Mouse (Mus musculus): Measurements from ENCODE around the gene Tent4a. TPM values are rescaled to one million over a fixed set of nuclear protein-coding genes. Genes with fewer than 3 reads are reported as not detected.
A peak's percentile ranks its signal among the peaks of the same experiment; 100 is the strongest.

The Tent4a gene
- polyA plus RNA-seq, 1 experiment: 6.2 TPM

DNA sequence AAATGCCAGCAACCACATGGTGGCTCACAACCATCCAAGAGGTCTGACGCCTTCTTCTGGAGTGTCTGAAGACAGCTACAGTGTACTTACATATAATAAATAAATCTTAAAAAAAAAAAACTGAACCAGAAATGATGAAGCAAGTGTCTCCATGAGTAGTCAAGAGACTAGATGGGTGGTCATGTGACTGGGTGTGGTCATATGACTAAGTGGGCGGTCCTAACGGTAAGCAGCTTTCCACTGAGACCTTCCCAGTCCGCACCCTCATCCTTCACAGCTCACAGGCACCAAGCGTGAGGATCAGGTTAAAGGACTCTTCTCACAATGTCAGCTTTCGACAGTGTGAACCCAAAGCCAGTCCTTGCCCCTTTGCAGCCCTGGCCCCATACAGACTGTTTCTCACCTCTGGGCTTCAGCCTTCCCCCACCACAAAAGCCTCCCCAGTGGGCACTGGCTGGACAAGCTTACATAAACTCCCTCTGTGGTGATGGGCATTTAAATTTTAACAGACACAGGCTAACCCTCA lies 21.6 kb upstream of the Tent4a start:
- H3K4me1 ChIP-seq (ENCODE audit: control insufficient read depth, insufficient read depth, low read length): peaks cover 8% of the 10 kb centered on the region
- no peak overlapping the region for H3K27ac ChIP-seq (ENCODE audit: control insufficient read depth, insufficient read depth, low read depth, low read length)
- no peak overlapping the region for H3K4me3 ChIP-seq (ENCODE audit: control insufficient read depth, low read depth, low read length)
- H3K27me3 ChIP-seq (ENCODE audit: control insufficient read depth, insufficient read depth, low read length): no peaks in the 10 kb centered on the region
- TF ChIP-seq POLR2A (IDR thresholded peaks at IDR 0.05; ENCODE audit: control insufficient read depth, low read depth, low read length) (no peak), CTCF (IDR thresholded peaks at IDR 0.05; ENCODE audit: control insufficient read depth, insufficient read depth, insufficient replicate concordance, low read depth, low read length) (no peak)
- no peaks in the 10 kb centered on the region for H3K36me3 ChIP-seq (ENCODE audit: control insufficient read depth, insufficient read depth, low read length)

DNA sequence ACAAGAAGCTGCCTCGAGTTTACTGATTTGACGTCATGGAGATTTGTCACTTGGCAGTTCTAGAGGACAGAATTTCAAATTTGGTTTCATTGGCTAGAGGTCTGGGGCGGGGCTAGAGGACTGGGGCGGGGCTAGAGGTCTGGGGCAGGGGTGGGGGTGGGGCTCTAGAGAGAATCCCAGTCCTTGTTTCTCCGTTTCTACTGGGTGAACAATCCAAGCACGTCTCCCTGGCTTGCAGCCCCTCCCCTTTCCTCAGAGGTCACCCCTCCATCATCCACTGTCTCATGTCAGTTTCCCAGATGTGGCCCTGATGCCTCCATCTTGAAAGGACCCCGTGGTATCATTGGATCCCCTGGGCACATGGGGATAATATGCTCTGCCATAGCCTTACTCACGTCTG lies 20.6 kb upstream of the Tent4a start:
- Histone ChIP-seq H3K27me3 (ENCODE audit: control insufficient read depth, insufficient read depth, low read length) (no peaks in the 10 kb centered on the region), H3K36me3 (ENCODE audit: control insufficient read depth, insufficient read depth, low read length) (no peaks in the 10 kb centered on the region), H3K4me1 (ENCODE audit: control insufficient read depth, insufficient read depth, low read length) (peaks cover 8% of the 10 kb centered on the region), H3K4me3 (ENCODE audit: control insufficient read depth, low read depth, low read length) (no peak overlapping the region), H3K27ac (ENCODE audit: control insufficient read depth, insufficient read depth, low read depth, low read length) (no peak overlapping the region)
- TF ChIP-seq CTCF (IDR thresholded peaks at IDR 0.05; ENCODE audit: control insufficient read depth, insufficient read depth, insufficient replicate concordance, low read depth, low read length) (no peak), POLR2A (IDR thresholded peaks at IDR 0.05; ENCODE audit: control insufficient read depth, low read depth, low read length) (no peak)

DNA sequence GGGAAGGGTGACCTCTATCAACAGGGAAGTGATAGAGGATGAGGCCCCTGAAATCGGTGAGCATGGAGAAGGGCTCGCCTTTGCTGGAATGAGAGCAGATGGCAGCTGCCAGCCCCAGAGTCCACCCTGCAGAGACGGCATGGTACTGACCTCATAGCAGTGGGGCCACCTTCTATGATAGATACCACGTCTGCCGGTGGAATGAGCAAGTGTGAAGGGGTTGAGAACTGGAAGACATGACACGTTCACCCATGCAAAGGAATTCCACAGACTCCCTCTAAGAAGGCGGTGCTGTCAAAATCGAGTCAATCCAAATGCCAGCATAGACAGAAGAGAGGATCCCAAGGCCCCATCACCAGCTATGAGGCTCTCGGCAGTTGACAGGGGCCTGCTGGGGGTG lies 19.8 kb upstream of the Tent4a start:
- H3K4me1 ChIP-seq (ENCODE audit: control insufficient read depth, insufficient read depth, low read length): peaks cover 8% of the 10 kb centered on the region
- no peaks in the 10 kb centered on the region for H3K36me3 ChIP-seq (ENCODE audit: control insufficient read depth, insufficient read depth, low read length)
- H3K4me3 ChIP-seq (ENCODE audit: control insufficient read depth, low read depth, low read length): no peak overlapping the region
- H3K27me3 ChIP-seq (ENCODE audit: control insufficient read depth, insufficient read depth, low read length): no peaks in the 10 kb centered on the region
- no peak for TF ChIP-seq POLR2A (IDR thresholded peaks at IDR 0.05; ENCODE audit: control insufficient read depth, low read depth, low read length)
- no peak for TF ChIP-seq CTCF (IDR thresholded peaks at IDR 0.05; ENCODE audit: control insufficient read depth, insufficient read depth, insufficient replicate concordance, low read depth, low read length)
- no peak overlapping the region for H3K27ac ChIP-seq (ENCODE audit: control insufficient read depth, insufficient read depth, low read depth, low read length)

DNA sequence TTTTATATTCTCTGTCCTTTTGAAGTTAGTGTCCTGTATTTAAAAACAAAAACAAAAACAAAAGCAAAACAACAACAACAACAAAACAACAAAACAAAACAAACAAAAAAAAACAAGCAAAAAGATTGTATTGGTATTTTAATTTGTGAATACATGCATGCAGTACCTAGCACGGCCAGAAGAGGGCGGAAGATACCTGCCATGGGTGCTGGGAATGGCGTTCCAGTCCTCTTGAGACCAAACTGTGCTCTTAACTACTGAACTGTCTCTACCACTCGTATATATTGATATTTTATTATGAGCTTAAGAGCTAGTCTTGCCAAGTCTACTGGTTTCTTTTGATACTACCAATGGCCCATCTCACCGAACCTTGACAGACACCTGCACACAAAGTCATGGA lies 18.6 kb upstream of the Tent4a start:
- Histone ChIP-seq H3K4me1 (ENCODE audit: control insufficient read depth, insufficient read depth, low read length) (peaks cover 8% of the 10 kb centered on the region), H3K27ac (ENCODE audit: control insufficient read depth, insufficient read depth, low read depth, low read length) (no peak overlapping the region), H3K36me3 (ENCODE audit: control insufficient read depth, insufficient read depth, low read length) (no peaks in the 10 kb centered on the region), H3K4me3 (ENCODE audit: control insufficient read depth, low read depth, low read length) (no peak overlapping the region), H3K27me3 (ENCODE audit: control insufficient read depth, insufficient read depth, low read length) (no peaks in the 10 kb centered on the region)
- TF ChIP-seq CTCF (IDR thresholded peaks at IDR 0.05; ENCODE audit: control insufficient read depth, insufficient read depth, insufficient replicate concordance, low read depth, low read length) (peak; percentile 87; the same call in 1 of the 2 replicates), POLR2A (IDR thresholded peaks at IDR 0.05; ENCODE audit: control insufficient read depth, low read depth, low read length) (no peak)

DNA sequence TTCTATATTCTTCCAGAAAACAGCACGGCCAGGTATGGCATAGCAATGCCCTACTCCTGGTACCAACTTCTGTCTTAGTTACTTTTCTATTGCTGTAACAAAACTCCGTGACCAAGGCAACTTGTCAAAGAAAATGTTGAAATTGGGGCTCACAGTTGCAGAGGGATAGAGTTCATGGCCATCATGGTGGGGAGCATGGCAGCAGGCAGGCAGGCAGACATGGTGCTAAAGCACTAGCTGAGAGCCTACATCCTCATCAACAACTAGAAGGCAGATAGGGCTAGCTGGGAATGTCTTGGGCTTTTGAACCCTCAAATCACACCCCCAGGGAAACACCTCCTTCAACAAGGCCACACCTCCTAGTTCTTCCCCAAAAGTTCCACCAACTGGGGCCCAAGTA lies 16.4 kb upstream of the Tent4a start:
- no peaks in the 10 kb centered on the region for H3K36me3 ChIP-seq (ENCODE audit: control insufficient read depth, insufficient read depth, low read length)
- TF ChIP-seq CTCF (IDR thresholded peaks at IDR 0.05; ENCODE audit: control insufficient read depth, insufficient read depth, insufficient replicate concordance, low read depth, low read length): no peak
- no peak for TF ChIP-seq POLR2A (IDR thresholded peaks at IDR 0.05; ENCODE audit: control insufficient read depth, low read depth, low read length)
- H3K27ac ChIP-seq (ENCODE audit: control insufficient read depth, insufficient read depth, low read depth, low read length): no peak overlapping the region
- no peaks in the 10 kb centered on the region for H3K27me3 ChIP-seq (ENCODE audit: control insufficient read depth, insufficient read depth, low read length)
- H3K4me1 ChIP-seq (ENCODE audit: control insufficient read depth, insufficient read depth, low read length): peaks cover 8% of the 10 kb centered on the region
- no peak overlapping the region for H3K4me3 ChIP-seq (ENCODE audit: control insufficient read depth, low read depth, low read length)

DNA sequence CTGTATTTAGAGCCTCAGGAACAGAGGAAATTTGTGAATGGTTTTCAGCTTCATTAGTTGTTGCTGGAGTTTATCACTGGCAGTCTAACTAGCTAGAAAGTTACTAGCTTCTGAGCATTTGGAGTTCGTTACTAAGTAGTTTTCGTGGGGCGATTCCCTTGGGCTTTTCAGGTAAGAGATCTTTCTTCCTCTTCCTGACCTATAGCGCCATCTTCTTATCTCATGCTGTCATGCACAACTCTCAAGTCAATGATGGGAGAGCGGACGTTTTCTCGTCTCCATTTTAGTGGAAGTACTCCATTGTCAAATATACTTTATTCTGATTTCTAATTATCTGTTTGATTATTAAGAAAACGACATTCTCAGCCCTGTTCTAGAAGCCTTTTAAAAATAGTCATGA lies 15.6 kb upstream of the Tent4a start:
- peaks cover 5% of the 10 kb centered on the region for H3K4me1 ChIP-seq (ENCODE audit: control insufficient read depth, insufficient read depth, low read length)
- no peak overlapping the region for H3K4me3 ChIP-seq (ENCODE audit: control insufficient read depth, low read depth, low read length)
- no peaks in the 10 kb centered on the region for H3K36me3 ChIP-seq (ENCODE audit: control insufficient read depth, insufficient read depth, low read length)
- H3K27ac ChIP-seq (ENCODE audit: control insufficient read depth, insufficient read depth, low read depth, low read length): no peak overlapping the region
- no peaks in the 10 kb centered on the region for H3K27me3 ChIP-seq (ENCODE audit: control insufficient read depth, insufficient read depth, low read length)
- no peak for TF ChIP-seq POLR2A (IDR thresholded peaks at IDR 0.05; ENCODE audit: control insufficient read depth, low read depth, low read length)
- TF ChIP-seq CTCF (IDR thresholded peaks at IDR 0.05; ENCODE audit: control insufficient read depth, insufficient read depth, insufficient replicate concordance, low read depth, low read length): no peak

DNA sequence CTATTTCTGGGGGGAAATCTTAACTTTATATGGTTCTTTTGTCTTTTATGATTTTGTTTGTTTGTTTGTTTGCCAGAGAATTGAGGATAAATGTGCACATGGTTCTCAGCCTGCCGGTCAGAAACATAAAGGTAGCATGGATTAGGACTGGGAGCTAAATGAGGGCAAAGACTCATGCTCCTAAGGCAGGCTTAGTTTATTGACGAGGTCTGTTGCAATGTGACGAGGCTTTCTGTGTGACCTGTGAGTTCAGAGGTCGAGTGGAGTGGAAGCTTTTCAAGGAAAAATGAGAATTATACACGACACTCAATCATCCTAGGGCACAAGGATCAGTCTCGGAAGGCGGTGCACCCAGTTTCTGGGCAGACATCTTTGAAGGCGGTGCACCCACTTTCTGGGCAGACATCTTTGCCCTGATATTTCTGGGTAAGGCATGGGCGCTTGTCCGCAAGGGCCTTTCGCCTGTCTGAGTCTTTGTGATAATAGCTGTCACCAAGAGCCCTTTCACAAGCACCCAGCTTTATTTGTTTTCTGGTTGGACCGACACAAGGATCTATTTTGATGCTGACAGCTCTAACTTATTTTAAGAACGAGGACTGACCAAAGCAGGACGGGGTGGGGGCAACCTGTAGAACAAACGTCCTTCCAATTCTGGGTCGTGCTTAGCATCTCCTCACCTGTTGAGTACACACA lies 13.2 kb upstream of the Tent4a start:
- no peak overlapping the region for H3K27ac ChIP-seq (ENCODE audit: control insufficient read depth, insufficient read depth, low read depth, low read length)
- no peaks in the 10 kb centered on the region for H3K27me3 ChIP-seq (ENCODE audit: control insufficient read depth, insufficient read depth, low read length)
- TF ChIP-seq POLR2A (IDR thresholded peaks at IDR 0.05; ENCODE audit: control insufficient read depth, low read depth, low read length): no peak
- no peak for TF ChIP-seq CTCF (IDR thresholded peaks at IDR 0.05; ENCODE audit: control insufficient read depth, insufficient read depth, insufficient replicate concordance, low read depth, low read length)
- H3K4me1 ChIP-seq (ENCODE audit: control insufficient read depth, insufficient read depth, low read length): peaks cover 3% of the 10 kb centered on the region
- H3K36me3 ChIP-seq (ENCODE audit: control insufficient read depth, insufficient read depth, low read length): no peaks in the 10 kb centered on the region
- no peak overlapping the region for H3K4me3 ChIP-seq (ENCODE audit: control insufficient read depth, low read depth, low read length)

Data from testis, adult 2 months (tissue).